Mouse (Mus musculus) midbrain, postnatal 0 days (tissue): ENCODE results near the gene Gpx1. TPM values are rescaled to one million over a fixed set of nuclear protein-coding genes. Genes with fewer than 3 reads are reported as not detected.

Experiments
- ATAC-seq: fragments of 200-750 bp; cut with Nextera tagmentation; 2 replicates; pipeline ENCODE4 v1.8.0; 2017; ENCODE audit warnings: moderate number of reproducible peaks, mild to moderate bottlenecking, moderate TSS enrichment, moderate library complexity; ENCODE audit not compliant: low FRiP score
- DNase-seq: peaks from one replicate; pipeline ENCODE4 v3.0.0-alpha.2; 2015; ENCODE audit warnings: low spot score
- H3K27ac ChIP-seq: fragments of 300-500 bp; sonication (generic); 2 replicates; pipeline ENCODE4 v1.5.1; 2014; ENCODE audit warnings: low read depth, mild to moderate bottlenecking, low read length, mixed read lengths
- H3K27me3 ChIP-seq: fragments of 300-500 bp; sonication (generic); 2 replicates; pipeline ENCODE4 v1.6.1; 2014; ENCODE audit warnings: low read length, control low read depth, mixed read lengths; ENCODE audit not compliant: insufficient read depth
- H3K36me3 ChIP-seq: fragments of 300-500 bp; sonication (generic); 2 replicates; pipeline ENCODE4 v1.6.1; 2014; ENCODE audit warnings: low read length, control low read depth, mixed read lengths; ENCODE audit not compliant: insufficient read depth
- H3K4me1 ChIP-seq: fragments of 300-500 bp; sonication (generic); 2 replicates; pipeline ENCODE4 v1.6.1; 2014; ENCODE audit warnings: mild to moderate bottlenecking, control low read depth, antibody characterized with exemption, low read length, mixed read lengths; ENCODE audit not compliant: insufficient read depth
- H3K4me2 ChIP-seq: fragments of 300-500 bp; sonication (generic); 2 replicates; pipeline ENCODE4 v1.6.1; 2014; ENCODE audit warnings: low read depth, mild to moderate bottlenecking, low read length, mixed read lengths; ENCODE audit not compliant: poor library complexity, severe bottlenecking
- H3K4me3 ChIP-seq: fragments of 300-500 bp; sonication (generic); 2 replicates; pipeline ENCODE4 v1.5.1; 2014; ENCODE audit warnings: low read depth, mild to moderate bottlenecking, low read length, moderate library complexity
- H3K9ac ChIP-seq: fragments of 300-500 bp; sonication (generic); replicated peaks from 2 replicates; pipeline ENCODE4 v1.6.1; 2014; ENCODE audit warnings: mild to moderate bottlenecking, low read length, moderate library complexity, mixed read lengths; ENCODE audit not compliant: poor library complexity, severe bottlenecking
- H3K9me3 ChIP-seq: fragments of 300-500 bp; sonication (generic); 2 replicates; pipeline ENCODE4 v1.6.1; 2016; ENCODE audit warnings: low read length, control low read depth
- CTCF ChIP-seq: IDR thresholded peaks from 2 replicates; pipeline ENCODE4 v1.5.1; 2016; ENCODE audit warnings: antibody characterized with exemption, mild to moderate bottlenecking
- WGBS: fragments of 180-500 bp; shearing (Covaris S2); extraction: QIAGEN DNeasy Blood & Tissue Kit; methylation state at CpG from one replicate; pipeline ENCODE4 v1.1.7; 2014; 5-methylcytosine and 5-hydroxymethylcytosine counted together
- polyA plus RNA-seq: library from polyadenylated mRNA; unstranded; fragments of >200 nt; fragmentation: Nextera tagmentation; extraction: Ambion mirVana; gene quantifications from 2 replicates; pipeline ENCODE4 v1.2.1, GENCODE M21; 2015
- total RNA-seq: library from RNA; depleted of rRNA; stranded (reverse); fragments of >200 nt; gene quantifications from 2 replicates; pipeline ENCODE4 v1.2.3, GENCODE M21; 2014

Gpx1 gene
- total and polyA plus RNA-seq, 2 experiments from 2014 or later: 225 to 430 TPM

DNA sequence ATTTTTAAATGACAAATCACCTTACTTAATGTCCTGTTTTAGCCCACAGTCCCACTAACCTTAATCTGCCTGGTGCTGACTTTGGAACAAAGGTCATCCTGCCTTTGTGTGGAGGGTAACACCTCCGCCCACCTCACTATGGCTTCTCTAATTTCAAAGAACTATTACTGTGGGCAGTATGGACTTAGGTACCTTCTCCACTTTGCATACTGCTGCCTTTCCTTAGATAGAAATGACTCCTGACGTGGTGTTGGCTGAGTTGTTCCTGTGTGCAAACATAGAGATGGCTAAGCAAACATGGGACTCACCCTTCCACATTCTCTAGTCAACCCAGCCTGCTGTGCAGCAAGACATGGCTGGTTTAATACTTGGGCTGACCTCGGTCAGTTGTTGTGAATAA is 36.9 kb upstream of the Gpx1 start:
- Histone ChIP-seq H3K27me3 (no peaks in the 10 kb centered on the region), H3K4me1 (peaks cover 5% of the 10 kb centered on the region; the same call in 1 of the 2 replicates), H3K9me3 (no peaks in the 10 kb centered on the region), H3K27ac (no peak overlapping the region), H3K4me2 (no peak overlapping the region), H3K9ac (no peak overlapping the region), H3K4me3 (no peak overlapping the region), H3K36me3 (peaks cover 22% of the 10 kb centered on the region)
- DNase-seq (no peak), ATAC-seq (no peak)
- WGBS: 87% methylated on average over 3 of the region's 3 CpGs
- TF ChIP-seq CTCF: no peak

DNA sequence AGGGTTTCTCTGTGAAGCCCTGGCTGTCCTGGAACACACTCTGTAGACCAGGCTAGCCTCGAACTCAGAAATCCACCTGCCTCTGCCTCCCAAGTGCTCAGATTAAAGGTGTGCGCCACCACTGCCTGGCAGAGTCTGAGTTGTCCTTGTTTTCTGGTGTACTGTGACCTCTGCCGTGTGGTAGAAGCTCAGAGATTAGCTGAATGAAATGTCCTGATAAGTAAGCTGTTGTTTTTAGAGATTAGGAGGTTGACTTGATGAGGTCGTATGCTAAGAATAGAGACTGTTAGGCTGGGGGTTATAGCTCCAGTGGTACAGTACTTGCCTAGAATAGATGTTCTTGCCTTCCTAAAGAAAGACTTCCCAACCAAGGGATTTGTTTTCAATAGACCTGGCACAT is 34.0 kb upstream of the Gpx1 start:
- DNase-seq: no peak
- H3K4me3 ChIP-seq: peak overlapping the region; percentile 95
- TF ChIP-seq CTCF: no peak
- H3K36me3 ChIP-seq: peaks cover 22% of the 10 kb centered on the region
- peaks cover 14% of the 10 kb centered on the region for H3K4me1 ChIP-seq
- H3K9me3 ChIP-seq: no peaks in the 10 kb centered on the region
- H3K27ac ChIP-seq: no peak overlapping the region
- ATAC-seq: no peak
- 87% methylated on average over 4 of the region's 4 CpGs for WGBS
- peak overlapping the region; percentile 78 for H3K9ac ChIP-seq
- no peaks in the 10 kb centered on the region for H3K27me3 ChIP-seq
- H3K4me2 ChIP-seq: peak overlapping the region; percentile 92

DNA sequence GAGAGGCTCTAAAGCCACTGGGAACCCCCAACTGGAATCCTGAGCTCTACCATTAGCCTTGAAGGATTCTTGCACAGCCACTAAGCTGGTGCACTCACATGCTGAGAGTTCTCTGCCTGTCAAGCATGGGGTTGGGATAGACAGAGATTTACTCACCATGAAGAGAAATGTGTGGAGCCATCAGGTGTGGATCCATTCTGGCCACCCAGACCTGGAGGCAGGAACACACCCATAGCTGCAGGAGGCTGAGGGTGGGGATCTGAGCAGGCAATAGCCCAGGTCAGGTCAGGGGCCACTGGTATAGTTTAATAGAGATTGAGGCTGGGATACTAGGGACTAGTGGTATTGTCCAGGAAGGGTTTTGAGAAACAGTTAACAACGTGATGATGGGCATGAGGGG is 33.5 kb upstream of the Gpx1 start:
- peaks cover 22% of the 10 kb centered on the region for H3K36me3 ChIP-seq
- peak overlapping the region; percentile 95 for H3K27ac ChIP-seq
- no peak for TF ChIP-seq CTCF
- H3K4me1 ChIP-seq: peaks cover 14% of the 10 kb centered on the region
- no peaks in the 10 kb centered on the region for H3K9me3 ChIP-seq
- peak overlapping the region; percentile 92 for H3K4me2 ChIP-seq
- 0% methylated on average over 1 of the region's 1 CpGs for WGBS
- H3K4me3 ChIP-seq: peak overlapping the region; percentile 95
- ATAC-seq: no peak
- peak overlapping the region; percentile 78 for H3K9ac ChIP-seq
- DNase-seq: no peak
- no peaks in the 10 kb centered on the region for H3K27me3 ChIP-seq

DNA sequence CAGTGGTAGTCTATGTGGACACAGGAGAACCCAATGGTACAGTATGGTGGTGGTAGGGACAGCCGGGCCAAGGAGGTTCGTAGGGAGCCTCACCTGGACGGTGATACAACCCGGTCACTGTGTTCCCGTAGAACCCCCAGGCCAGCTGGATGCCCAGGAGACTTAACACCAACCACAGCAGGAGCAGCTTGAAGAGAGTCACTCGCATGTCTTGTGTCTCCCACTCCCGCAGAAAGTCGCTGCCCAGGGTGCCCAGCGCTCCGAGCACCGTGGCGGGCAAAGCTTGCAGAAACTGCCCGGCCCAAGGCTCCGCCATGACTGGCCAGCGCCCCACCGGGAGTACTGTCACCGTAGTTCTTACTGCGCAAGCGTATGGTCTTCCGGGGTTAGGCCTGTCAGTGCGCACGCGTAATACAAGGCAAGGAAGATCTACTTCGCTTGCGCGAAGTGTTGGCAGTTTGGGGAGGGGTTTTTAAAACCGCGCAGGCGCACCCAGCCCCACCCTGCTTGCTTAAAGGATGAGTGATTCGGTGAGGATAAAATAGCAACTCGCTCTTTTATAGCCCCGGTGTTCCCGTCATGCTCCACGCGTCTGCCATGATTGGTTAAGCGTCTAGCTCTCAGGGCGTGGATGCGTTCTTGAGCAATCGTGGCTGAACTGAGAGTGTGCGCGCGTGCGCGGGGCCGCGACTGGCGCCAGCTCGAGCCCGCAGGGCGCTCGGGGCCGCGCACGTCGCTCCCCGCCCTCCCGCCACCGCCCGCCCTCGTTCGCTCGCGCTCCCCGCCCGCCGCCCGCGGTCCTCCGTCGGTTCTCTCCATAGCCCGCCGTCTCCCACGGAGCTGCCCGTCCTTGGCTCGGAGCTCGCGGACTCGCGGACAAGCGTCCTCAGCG is 32.8 kb upstream of the Gpx1 start, which contains the start of the genes Rhoa and Tcta:
Gene Rhoa, plus strand, starts transcription at position 501 of the 892 bp plus-strand sequence.
Gene Tcta, minus strand, starts transcription at position 532 of the 892 bp plus-strand sequence.
- peaks cover 15% of the 10 kb centered on the region for H3K36me3 ChIP-seq
- peak within 1 kb of the TSS; percentile 95 for H3K9ac ChIP-seq
- H3K4me2 ChIP-seq: peak within 1 kb of the TSS; percentile 92
- no peaks in the 10 kb centered on the region for H3K9me3 ChIP-seq
- WGBS: under 1% methylated on average over 70 of the region's 81 CpGs
- ATAC-seq: peak; percentile 98
- 0 out of 2 replicates have a peak, but pooled peaks have one; percentile 4 for TF ChIP-seq CTCF
- H3K4me3 ChIP-seq: peak within 1 kb of the TSS; percentile 95
- peaks cover 14% of the 10 kb centered on the region for H3K4me1 ChIP-seq
- H3K27me3 ChIP-seq: no peaks in the 10 kb centered on the region
- DNase-seq: peak; percentile 100
- peak within 1 kb of the TSS; percentile 95 for H3K27ac ChIP-seq

DNA sequence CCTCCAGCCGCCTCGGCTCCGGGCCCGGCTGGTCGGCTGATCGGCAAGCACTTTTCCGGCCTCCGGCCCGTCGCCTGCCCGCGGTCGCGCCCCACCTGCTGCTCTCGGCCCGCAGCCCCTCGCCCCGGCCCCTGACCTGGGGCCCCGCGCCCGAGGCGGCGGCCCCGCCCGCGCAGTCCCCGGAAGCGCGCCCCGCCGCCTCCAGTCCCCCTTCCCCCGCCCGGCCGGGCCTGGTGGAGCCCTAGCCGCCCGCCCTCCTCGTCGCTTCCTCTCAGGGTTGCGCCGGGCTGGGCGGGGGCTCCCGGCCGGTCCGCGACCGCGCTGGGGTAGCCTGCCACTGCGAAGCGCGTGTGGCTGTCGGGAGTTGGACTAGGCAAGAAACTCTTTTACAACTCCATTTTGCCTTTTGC is 32.1 kb upstream of the Gpx1 start:
- DNase-seq (peak; percentile 72), ATAC-seq (peak; percentile 65)
- peak overlapping the region; percentile 55 for H3K4me2 ChIP-seq
- no peak for TF ChIP-seq CTCF
- no peaks in the 10 kb centered on the region for H3K27me3 ChIP-seq
- peak overlapping the region; percentile 95 for H3K4me3 ChIP-seq
- H3K4me1 ChIP-seq: peaks cover 14% of the 10 kb centered on the region
- H3K36me3 ChIP-seq: peaks cover 15% of the 10 kb centered on the region
- peak overlapping the region; percentile 95 for H3K27ac ChIP-seq
- H3K9ac ChIP-seq: peak overlapping the region; percentile 95
- 2% methylated on average over 25 of the region's 51 CpGs for WGBS
- no peaks in the 10 kb centered on the region for H3K9me3 ChIP-seq
